Mouse (Mus musculus): ENCODE data around the gene Tfec. TPM values are rescaled to one million over a fixed set of nuclear protein-coding genes. Genes with fewer than 3 reads are reported as not detected.
A peak's percentile ranks its signal among the peaks of the same experiment; 100 is the strongest.

The Tfec gene
- total RNA-seq, 2 experiments from 2014 or later = not detected

GRCm38 (mm10) chr6:16796914-16797313 is 101.3 kb downstream of the Tfec start:
- peak; percentile 8 to 26 for DNase-seq (ENCODE audit: low spot score in 2 of 2)

- no peak for DNase-seq (ENCODE audit: low spot score in 2 of 2)
These were observed 104.2 kb downstream of the Tfec start for GRCm38 (mm10) chr6:16794036-16794435.

DNA sequence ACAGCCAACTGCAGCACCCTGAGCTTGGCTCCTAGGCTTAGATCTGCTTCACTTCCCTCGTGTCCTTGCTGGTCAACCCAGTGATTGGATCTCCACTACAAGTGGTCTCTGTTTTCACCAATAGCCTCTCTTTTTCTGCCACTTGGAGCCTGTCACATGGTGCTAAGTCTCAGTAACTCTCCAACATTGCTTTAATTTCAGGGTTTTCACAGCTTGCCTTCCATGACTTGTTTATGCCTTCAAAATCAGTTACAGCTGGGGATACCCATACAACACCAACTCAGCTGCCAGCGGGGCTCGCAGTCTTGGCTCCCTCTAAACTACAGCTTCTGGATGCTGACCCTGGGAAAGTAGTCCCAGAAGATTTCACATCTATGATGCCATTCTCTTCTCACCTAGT is 113.1 kb downstream of the Tfec start:
- no peak for DNase-seq (ENCODE audit: low spot score in 2 of 2)

Other genes starting within 250 kb of the Tfec start
- gene Tes, start 166.7 kb upstream of the Tfec start, total RNA-seq (2021) = 1 to 10 TPM; 2.8 TPM